Mouse (Mus musculus) liver, embryonic 14.5 days (tissue): ENCODE results near the gene Gm48551.

ENCODE experiments used
- CTCF ChIP-seq: IDR thresholded peaks from 2 replicates; pipeline ENCODE4 v1.5.1; 2016; ENCODE audit warnings: antibody characterized with exemption, low read depth, control low read depth
- EP300 ChIP-seq: IDR thresholded peaks from 2 replicates; pipeline ENCODE4 v1.6.1; 2016; ENCODE audit warnings: antibody characterized with exemption, low read depth

DNA sequence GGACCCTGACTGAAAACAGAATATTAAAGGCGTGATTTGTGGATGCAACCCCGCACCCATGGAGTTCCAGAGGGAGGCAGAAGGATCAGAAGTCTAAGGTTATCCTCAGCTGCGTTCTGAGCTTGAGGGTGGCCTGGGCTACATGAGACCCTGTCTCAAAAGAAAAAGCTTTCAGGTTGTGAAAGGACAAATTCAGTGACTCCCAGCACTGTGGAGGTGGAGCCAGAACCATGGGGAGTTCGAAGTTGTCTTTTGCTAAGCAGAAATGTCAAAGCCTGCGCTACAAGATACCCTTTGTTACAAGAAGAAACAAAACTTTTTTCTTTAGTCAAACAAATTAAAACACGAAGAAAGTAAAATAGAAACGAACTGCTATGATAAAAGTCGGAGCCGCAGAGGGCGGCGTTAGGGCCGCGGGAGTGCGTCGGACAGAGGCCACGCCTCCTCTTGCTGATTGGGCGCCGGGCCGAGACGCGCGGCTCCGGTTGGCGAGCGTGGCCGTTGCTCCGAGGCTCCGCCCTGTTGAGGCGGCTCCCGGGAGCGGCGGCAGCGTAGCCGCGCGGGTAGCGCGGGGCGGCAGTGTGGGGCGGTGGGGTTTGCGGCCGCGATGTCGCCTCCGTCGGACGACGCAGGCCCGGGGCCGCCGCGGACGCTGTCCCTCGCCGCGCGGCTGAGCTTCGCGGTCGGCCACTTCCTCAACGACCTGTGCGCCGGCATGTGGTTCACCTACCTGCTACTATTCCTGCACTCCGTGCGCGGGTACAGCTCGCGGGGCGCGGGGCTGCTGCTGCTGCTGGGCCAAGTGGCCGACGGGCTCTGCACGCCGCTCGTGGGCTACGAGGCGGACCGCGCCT, 27.0 kb upstream of the Gm48551 start, which contains the start of gene Mfsd12:
- TF ChIP-seq CTCF: no peak
- TF ChIP-seq EP300: no peak
